Mouse (Mus musculus) cerebellum, adult (tissue): ENCODE results near the gene Lrp8.

Experiments used
- ATAC-seq: cut with Nextera tagmentation; 2 replicates; pipeline ENCODE4 v1.9.2; 2017; ENCODE audit warnings: mild to moderate bottlenecking, moderate library complexity, mixed read lengths; ENCODE audit not compliant: insufficient number of reproducible peaks, low FRiP score, low TSS enrichment

Lrp8 gene

DNA sequence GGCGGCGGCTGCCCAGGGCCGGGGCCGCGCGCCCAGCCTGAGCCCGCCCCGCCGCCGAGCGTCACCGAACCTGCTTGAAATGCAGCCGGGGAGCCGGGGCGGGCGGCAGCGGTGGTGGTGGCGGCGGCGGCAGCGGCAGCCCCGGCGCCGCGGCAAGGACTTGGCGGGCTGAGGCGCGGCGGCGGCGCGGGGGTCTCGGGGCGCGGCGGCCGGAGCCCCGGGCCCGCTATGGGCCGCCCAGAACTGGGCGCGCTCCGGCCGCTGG lies at the start of gene Lrp8:
TSS of gene Lrp8 (plus strand) at position 77 of the 265 bp plus-strand sequence.
- no peak for ATAC-seq

DNA sequence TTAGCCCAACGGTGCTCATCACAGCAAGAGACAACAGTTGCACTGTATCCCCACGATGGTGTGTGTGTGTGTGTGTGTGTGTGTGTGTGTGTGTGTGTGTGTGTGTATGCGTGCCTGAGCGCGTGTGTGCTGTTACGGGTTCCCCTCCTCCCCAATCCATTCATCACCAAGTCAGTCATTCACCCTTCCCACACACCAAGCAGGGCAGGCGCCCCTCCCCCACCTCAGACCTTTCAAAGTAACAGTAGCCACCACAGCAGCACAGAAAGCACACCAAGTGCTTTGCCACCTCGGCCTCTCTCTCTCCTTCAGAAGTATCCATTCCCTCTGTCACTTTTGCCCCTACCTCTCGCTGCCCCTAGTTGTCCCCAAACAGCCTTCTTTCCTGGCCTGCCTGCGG lies 45.8 kb upstream of the Lrp8 start:
- no peak for ATAC-seq

DNA sequence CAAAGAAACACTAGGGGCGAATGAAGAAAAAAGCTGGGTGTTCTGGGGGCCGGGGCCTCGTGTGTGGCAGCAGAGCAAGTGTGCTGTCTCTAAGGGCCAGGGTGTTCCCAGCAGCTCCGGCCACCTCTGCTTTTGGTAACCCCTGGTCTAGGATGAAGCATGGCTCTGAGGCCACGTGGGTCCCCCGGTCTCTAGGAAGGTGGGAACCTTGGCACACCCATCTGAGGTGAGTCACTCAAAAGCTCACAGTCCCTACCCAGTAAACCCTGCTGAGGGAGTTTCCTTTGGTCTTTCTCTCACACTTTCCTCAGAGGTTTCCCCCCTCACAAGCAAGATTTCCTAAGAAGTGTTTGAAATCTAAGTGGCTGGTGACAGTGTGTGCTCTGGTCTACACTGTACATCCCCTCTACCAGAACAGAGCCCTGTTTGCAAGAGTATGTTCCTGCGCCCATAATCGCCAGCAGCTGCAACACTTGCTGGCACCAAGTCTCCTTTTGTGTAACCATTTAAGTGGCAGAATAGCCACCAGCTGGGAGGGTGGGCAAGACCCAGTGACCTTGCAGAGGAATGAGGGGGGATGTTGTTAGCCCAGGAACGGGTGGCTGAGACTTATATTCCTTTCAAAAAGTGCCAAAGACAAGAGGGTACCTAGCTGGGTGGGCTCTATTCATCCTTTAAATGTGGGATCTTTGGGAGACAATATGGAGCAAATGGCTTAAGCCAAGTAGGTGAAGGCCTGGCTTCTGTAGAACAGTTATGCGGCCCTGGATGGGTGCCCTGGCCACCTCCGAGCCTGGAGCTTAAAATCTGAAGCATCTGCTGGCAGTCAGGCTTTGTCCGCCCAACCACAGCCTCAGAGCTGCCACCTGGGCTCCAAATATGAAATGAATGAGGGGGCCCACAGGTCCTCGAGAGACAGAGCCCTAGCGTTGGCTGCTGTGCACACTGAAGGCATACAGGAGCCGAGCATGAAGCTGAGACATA lies 44.3 kb upstream of the Lrp8 start:
- ATAC-seq = no peak

DNA sequence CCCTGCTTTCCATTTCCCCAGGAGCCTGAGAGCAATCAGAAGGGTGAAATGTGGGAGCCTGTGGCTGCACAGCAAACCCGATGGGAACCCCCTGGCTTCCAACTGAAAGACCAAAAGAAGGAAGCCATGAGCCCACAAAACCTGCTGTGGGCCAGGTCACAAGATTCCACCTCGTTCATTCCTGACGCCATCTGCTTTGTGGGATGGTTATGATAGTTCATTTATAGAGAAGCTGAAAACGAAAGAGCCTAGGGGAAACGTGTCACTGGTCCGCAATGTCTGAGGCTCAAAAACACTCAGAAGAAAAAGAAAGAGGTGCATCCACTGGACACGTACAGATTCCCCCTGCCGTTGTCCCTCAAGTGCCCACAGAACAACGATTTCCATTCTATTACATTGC lies 43.1 kb upstream of the Lrp8 start:
- ATAC-seq = no peak

DNA sequence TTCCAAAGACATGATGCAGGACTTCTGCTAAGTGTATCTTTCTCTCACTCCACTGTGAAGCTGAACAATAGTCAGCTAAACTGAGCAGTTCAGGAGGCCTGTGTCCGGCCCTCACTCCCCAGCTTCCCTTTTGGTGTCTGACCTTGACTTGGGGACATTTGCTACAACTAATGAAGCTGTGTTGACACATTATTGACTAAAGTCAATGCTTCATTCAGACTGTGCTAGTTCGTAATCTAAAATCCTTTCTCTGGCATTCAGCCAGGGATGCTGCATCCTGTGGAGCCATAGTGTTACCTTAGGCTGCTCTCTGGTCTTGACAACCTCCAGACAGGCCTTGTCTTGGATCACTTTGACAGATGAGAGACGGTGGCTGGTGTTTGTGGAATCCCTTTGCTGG lies 39.1 kb upstream of the Lrp8 start:
- ATAC-seq = no peak

DNA sequence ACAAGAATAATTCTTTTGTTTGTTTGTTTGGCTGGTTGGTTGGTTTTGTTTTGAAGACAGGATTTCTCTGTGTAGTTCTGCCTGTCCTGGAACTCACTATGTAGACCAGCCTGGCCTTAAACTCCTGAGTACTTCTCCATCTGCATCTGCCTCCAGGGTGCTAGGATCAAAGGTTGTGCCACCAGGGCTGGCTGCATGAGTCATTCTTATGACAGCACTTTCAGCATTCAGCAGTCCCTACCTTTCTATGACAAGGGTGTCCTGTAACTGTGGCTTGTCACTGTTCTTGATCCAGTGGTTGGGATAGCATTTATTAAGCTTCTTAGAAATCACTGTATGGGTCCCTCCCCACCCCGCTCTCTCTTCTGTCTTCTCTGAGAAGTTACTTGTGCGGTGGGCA lies 38.5 kb upstream of the Lrp8 start:
- ATAC-seq = no peak

DNA sequence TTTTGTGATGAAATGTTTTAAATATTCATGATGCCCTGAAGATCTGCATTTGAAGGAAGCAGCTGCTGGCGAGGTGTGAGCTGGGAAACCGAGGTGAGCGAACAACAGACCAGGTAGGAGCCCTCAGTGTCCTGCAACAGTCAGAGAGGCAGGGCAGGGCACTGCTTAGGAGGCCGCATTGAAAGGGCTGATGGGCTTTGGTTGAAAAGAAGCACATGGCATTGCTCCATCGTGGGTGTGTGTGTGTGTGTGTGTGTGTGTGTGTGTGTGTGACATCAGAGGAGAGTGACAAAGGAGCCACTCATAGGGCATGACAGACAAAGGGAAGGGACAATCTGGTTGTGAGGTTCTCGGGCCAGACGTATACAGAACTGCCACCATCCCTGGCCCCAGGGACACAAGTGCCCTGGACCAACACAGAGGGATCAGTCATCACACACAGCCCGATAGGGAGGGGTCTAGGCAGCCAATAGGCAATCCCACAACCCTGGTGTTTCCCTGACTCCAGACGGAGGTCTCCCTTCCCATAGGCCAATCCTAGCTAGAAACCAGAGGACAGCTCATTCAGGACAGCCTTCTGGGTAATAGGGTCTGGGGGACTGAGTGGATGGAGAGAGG lies 36.8 kb upstream of the Lrp8 start:
- ATAC-seq = no peak

DNA sequence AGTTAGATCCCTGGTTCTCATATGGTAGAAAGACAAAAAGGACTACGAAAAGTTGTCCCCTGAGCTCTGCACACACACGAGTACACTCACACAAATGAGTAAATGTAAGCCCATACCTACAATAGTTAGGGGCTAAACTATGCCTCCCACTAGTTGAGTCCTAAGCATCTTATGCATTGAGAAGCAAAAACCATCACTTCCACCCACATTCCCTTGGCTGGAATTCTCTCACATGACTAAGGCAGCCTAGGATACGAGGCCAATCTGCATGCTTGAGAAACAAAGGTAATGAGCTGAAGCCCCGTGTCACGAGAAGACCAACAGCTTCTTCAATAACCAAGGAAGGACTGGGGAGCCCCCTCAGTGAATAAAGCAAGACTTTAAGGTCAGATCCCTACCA lies 35.9 kb upstream of the Lrp8 start:
- no peak for ATAC-seq

DNA sequence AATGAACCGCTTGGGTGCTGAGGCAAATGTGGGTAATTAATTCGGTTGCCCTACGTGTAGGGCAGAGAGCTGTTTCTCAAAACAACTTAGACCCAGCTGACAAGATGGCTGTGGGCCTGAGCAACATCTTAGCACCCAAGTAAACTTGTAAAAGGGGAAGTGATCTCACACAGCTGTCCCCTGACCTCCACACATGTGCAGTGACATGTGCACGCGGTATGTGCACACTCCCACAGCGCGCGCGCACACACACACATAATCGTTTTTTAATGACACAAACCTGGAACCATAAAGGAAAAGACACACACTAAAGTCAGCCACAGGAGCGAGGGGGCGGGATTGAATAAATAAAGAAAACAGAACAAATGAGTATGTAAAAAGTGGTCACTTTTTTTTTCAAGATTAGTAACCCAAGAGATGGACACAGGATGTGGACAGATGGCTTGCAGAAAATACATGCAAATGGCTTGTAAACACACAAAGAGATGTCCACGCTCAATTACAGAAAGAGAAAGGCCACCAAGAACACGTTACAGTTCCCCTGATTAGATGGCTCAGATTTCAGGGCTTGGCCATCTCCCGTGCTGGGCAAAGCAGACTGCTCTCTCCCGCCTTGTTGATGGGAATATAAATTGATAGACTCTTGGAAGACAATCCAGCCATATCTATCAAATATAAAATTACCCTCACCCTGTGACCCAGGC lies 29.8 kb upstream of the Lrp8 start:
- ATAC-seq = no peak

DNA sequence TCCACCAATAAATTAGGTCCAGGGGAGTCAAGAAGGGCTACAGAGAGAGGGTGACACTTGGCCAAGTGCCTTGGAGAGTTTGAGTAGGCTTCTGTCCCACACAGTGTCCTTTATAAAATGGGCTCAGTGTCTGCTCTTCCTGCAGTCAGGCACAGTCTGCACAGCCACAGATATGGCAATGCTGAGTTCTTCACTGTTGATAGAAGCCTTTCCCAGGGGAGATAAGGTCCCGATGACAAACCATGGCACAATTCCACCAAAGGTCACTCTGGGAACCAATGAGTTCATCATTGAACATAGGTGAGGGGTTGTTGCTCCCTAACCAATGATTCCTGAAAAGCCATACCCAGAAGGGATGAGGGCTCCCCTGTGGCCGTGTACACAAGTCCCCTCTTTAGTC lies 27.2 kb upstream of the Lrp8 start:
- ATAC-seq = no peak

DNA sequence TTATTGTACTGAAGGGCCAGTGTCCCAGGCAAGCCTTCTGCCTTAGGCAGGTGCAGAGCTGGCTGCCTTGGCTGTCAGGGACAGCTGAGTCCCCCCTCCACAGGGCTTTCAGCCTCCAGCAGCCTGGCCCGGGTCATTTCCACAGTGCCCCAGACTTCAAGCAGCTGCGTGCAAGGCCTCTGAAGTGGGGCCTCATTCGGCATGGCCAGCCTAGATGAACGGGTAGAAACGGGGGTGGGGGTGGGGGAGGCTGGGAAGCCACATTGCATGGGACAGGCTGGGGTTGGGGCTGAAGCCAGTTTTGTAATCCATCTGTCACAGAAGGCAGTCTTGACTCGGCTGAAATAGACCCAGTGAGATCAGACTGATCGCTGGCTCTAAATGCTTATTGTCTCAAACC lies 26.4 kb upstream of the Lrp8 start:
- no peak for ATAC-seq

DNA sequence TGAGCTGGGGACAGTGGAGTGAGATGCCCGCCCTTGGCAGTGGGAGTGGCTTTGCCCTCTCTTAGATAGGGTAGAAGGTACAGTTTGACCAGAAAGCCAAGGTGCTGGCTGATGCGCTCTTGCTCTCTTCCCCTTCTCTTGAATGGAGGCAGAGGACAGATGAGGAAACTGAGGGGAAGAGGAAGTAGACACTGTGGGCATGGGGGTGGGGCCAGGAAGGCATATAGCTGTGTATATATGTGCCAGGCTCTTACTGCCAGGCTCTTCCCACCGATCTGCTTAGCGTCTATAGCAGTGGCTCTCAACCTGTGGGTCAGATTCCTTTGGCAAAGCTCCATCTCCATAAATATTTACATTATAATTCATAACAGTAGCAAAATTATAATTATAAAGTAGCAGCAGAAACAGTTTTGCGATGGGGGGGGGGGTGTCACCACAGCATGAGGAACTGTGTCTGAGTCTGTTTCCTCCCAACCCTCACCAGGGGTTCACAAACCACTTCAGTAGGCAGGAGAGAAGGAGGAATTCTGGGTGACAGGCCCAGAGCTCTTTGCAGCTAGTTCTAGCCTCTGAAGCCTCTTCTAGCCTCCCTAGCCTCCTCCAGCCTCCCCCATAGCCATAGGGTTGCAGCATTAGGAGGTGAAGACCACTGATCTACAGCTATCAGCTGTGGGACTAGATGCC lies 24.9 kb upstream of the Lrp8 start:
- no peak for ATAC-seq

DNA sequence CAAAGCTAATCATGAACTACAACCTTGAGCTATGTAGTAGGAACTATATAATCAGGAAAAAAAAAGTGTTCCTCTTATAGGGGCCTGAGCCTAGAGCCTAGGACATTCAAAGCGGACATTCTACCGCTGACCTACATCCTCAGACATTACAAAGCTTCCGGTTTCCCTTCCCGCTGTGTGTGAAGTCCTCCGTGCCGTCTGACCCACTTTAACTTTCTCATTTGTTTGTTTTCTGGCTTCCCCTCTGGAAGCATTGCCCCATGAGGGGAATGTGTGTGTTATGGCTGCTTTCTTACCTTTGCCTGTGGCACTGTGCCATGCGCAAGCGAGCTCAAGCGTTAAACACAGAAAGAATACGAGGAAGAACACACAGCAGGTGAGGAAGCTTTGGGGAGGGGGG lies 18.5 kb upstream of the Lrp8 start:
- no peak for ATAC-seq

DNA sequence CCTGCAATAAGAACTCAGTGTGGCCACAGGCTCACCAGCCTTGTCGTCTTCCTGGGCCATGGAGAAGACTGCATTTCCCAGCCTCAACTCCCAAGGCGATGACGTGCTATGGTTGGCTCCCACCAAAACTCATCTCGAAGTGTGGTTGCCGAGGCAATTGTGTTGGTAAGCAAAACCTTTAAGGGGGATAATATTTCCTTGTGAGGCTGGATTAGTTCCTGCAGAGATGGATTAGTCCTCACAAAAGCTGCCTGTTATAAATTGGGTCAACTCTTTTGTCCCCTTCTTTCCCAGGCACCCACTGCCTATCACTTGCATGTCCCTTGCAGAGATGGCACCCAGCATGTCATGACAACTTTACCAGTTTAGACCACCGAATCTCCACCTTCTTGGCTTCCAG lies 13.2 kb upstream of the Lrp8 start:
- ATAC-seq = no peak

DNA sequence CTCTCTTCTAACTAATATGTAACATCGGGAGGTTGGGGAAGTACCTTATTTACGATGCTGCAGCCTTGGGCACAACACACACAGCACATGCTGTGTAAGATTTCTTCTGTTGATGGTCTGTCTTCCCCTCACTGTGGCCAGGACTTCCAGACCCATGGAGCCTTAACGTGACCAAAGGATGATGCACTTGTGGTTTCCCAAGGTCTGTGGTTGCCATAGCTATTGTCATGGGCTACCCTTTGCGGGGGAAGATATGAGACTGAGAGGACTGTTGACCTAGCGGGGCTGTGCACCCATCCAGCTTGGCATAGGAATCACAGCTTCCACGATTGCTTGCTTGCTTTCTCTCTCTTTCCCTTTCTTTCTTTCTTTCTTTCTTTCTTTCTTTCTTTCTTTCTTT lies 1.3 kb upstream of the Lrp8 start:
- no peak for ATAC-seq

DNA sequence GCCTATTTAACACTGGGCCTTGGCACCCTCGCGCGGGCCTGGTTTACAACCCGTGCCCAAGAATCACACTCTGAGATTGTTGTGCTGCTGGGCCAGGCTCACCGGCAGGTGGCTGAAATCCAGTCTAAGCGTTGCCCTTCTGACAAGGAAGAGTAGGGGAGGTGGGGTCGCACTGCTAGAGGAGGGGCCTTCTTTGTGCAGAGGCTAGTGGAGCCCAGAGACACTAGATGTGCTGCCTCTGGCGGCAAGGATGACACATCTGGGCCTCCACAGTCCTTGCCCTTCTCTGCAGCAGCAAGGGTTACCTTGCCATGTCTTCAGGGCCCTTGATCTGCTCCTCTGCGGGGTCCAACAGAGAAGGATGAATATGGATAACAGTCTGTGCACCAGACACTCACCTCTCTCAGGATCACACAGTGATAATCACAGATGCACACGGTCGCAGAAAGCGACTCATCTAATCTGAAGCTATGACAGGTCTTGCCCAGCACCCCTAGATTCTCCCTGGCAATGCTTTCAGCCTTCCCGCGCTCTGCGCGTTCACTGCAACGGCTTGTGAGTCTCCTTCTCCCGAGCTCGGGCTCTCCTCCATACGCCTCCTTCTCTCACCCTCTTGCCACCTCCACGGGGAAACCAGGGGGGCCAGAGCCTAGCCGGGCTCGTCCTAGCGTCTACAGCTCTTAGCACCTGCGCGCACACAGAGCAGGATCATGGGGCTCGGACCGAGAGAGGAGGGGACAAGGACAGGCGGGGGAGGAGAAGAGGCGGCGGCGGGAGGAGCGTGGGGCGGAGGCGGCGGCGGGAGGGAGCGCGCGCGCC lies 486 bp upstream of the Lrp8 start:
- ATAC-seq = peak; percentile 85

DNA sequence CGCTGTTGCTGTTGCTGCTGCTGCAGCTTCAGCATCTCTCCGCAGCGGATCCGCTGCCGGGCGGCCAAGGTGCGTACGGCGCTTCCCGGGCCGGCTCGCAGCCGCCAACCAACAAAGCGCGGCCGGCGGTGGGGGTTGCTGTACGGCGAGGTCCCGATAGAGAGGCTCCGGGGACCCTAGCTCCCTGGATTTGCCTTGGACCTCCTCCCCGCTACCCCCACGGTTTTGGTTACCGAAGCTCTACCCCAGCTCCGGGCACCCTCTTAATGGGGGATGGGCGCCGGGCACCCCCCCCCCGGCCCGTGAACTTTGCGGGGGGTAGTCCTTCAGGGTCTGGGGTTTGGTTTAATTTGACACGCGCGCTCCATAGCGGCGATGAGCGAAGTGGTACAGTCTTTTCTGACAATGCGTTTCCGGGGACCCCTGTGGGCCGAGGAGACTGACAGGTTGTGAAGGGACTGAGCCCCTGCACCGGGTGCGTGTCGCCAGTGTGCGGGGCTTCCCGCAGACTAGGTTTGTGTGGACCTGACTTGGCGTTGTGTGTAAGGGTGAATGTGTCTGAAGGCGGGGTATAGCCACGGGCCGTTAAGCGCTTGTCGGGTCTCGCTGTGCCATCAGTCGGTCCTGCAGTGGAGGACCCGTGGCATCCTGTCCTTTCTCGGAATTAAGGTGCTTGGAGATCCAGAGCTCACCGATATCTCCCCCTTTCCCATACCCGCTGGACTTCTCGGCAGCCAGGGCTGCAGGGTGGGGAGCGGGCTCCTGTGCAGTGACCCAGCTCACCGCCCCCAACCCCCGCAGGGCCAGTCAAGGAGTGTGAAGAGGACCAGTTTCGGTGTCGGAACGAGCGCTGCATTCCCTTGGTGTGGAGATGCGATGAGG lies 630 bp downstream of the Lrp8 start:
- ATAC-seq = peak; percentile 6; the same call in 1 of the 2 replicates

DNA sequence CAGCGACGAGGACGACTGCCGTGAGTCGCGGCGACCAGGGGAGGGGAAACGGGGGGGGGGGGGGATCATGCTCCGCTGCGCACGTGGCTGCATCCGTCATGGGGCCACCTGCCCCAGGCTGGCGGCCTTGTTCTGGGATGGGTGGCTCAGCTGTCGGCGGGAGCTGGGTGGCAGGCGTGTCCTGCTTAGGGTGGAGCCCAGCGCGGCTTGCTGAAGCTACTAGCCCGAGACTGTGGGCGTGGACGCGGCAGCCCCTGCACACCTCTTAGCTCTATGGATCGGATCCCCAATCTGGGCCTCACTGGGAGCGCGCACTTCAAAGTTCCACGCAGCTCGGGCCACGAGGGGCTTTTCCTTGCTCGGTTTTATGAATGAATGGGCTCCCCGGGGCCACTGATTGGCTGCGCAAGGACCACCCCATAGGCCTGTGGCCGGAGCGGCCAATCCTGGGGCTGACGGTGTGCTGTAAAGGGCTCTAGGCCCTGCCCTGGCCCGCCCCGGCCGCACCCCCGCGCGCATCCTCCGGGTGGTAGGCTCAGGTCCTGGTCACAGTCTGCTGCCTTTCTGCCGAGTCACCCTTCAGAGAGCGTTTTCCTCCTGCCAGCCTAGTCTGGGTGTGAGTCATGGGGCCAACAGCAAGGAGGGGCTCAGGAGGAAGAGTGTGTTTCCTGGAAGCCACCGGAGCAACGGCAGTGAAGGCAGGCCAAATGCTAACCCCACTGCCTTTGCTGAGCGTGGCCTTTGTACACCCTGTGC lies 1.5 kb downstream of the Lrp8 start:
- ATAC-seq = peak; percentile 61
